11 mouse cellular contexts compared by ENCODE assay signal in the genomic region with DNA sequence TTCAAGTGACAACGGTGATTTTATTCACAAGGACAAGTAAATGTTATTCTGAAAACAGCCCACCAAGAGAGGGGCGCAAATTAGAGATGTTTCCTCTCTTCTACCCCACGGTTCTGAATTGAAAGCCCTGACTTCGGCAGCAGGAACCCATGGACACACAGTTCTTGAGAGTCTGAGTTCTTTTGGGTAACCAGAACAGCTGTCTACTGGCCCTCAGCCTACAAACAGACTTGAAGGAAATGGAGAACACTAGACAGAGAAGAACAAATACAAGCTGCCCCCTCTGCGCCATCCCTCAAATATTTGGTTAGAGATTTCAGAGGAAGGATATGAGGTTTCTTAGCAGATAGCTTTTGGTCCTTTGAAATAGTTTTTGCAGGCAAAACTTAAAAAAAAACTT. TPM values are rescaled to one million over a fixed set of nuclear protein-coding genes. Genes with fewer than 3 reads are reported as not detected.
DNase-seq lines count a peak whose midpoint lies in the region; ATAC-seq and TF ChIP-seq lines count a peak whose summit lies in the region.
"Had no signal": no experiment of that assay in that cellular context is flagged by ENCODE, and none has a peak within 500 bp of the region (broad histone marks: within the 10 kb centered on the region; RNA-seq: fewer than 3 reads in every experiment).

No protein-coding gene starts in this region.

- no peaks in the 10 kb centered on the region for H3K9me3 ChIP-seq in kidney, postnatal 0 days (replicated peaks; ENCODE audit: low read length)
- H3K9me3 ChIP-seq: limb, embryonic 12.5 days had no signal

- H3K27me3 ChIP-seq in kidney, postnatal 0 days (ENCODE audit: insufficient read depth, low read length): no peaks in the 10 kb centered on the region
- no peaks in the 10 kb centered on the region for H3K27me3 ChIP-seq in myocyte (ENCODE audit: control insufficient read depth, insufficient read depth, insufficient read length)
- H3K27me3 ChIP-seq: limb, embryonic 12.5 days had no signal

- no peak overlapping the region for H3ac ChIP-seq in myocyte (ENCODE audit: control insufficient read depth, insufficient read length)

- DNase-seq in kidney, postnatal 0 days (ENCODE audit: low spot score): no peak
- DNase-seq in kidney, adult 8-10 months: no peak
- DNase-seq in testis, postnatal 14 days (ENCODE audit: low spot score): no peak
- DNase-seq in gastrocnemius, postnatal 25 days: no peak
- DNase-seq: adrenal gland, postnatal 10 days had no signal

- no peak overlapping the region for H3K4me3 ChIP-seq in kidney, postnatal 0 days (replicated peaks; ENCODE audit: low read depth, low read length)
- H3K4me3 ChIP-seq in myocyte: no peak overlapping the region
- H3K4me3 ChIP-seq: heart, adult 2 months; limb, embryonic 12.5 days had no signal

- H3K9ac ChIP-seq in kidney, postnatal 0 days (ENCODE audit: low read depth, low read length): no peak overlapping the region
- H3K9ac ChIP-seq: limb, embryonic 12.5 days had no signal

- no peak for TF ChIP-seq POLR2A in myocyte (IDR thresholded peaks at IDR 0.05; ENCODE audit: insufficient read length, low read depth)

- no peak overlapping the region for H3K4me2 ChIP-seq in kidney, postnatal 0 days (ENCODE audit: low read length)
- peak overlapping the region; percentile 44 for H3K4me2 ChIP-seq in myocyte (ENCODE audit: low read depth)
- H3K4me2 ChIP-seq: limb, embryonic 12.5 days had no signal

- no peak for ATAC-seq in kidney, postnatal 0 days (replicated peaks; ENCODE audit: low FRiP score, low read depth)
- peak; percentile 24 for ATAC-seq in common myeloid progenitor, adult 5-6 weeks (replicated peaks; ENCODE audit: low read depth, poor library complexity, severe bottlenecking)
- ATAC-seq in inflammation-experienced regulatory T-cells, adult 6 months: peak; percentile 21
- ATAC-seq: intestine, embryonic 16.5 days had no signal

- WGBS in kidney, postnatal 0 days: 74% methylated on average over 5 of the region's 5 CpGs

- no peaks in the 10 kb centered on the region for H3K36me3 ChIP-seq in kidney, postnatal 0 days (ENCODE audit: insufficient read depth, low read length)
- no peaks in the 10 kb centered on the region for H3K36me3 ChIP-seq in myocyte (ENCODE audit: control insufficient read depth, insufficient read depth)
- H3K36me3 ChIP-seq: limb, embryonic 12.5 days had no signal

- H3K4me1 ChIP-seq in kidney, postnatal 0 days (replicated peaks; ENCODE audit: insufficient read depth, low read length): peaks cover 41% of the 10 kb centered on the region

- no peak for TF ChIP-seq CTCF in kidney, postnatal 0 days (IDR thresholded peaks at IDR 0.05; ENCODE audit: low read depth)

- 0 out of 2 replicates have a peak overlapping the region, but pooled peaks have one; percentile 81 for H3K27ac ChIP-seq in kidney, postnatal 0 days
- H3K27ac ChIP-seq: heart, adult 2 months; limb, embryonic 12.5 days had no signal

- no peaks in the 10 kb centered on the region for H3K79me2 ChIP-seq in myocyte (ENCODE audit: control insufficient read depth, insufficient read depth)

TF ChIP-seq in myocyte, 11 proteins besides CTCF, POLR2A, EP300 and RAD21:
- TF ChIP-seq POLR2AphosphoS2 (IDR thresholded peaks at IDR 0.05; ENCODE audit: insufficient read length, low read depth): no peak
- no peak for TF ChIP-seq MYOG (IDR thresholded peaks at IDR 0.05; ENCODE audit: control insufficient read depth in 1 of 3, insufficient read depth in 1 of 3, insufficient read length in 2 of 3, low read depth in 2 of 3)
- TF ChIP-seq REST (IDR thresholded peaks at IDR 0.05; ENCODE audit: insufficient read depth, insufficient read length): no peak
- TF ChIP-seq CEBPB (IDR thresholded peaks at IDR 0.05; ENCODE audit: insufficient read depth, poor library complexity, severe bottlenecking): no peak
- no peak for TF ChIP-seq MAX (IDR thresholded peaks at IDR 0.05; ENCODE audit: low read depth)
- TF ChIP-seq SRF (IDR thresholded peaks at IDR 0.05; ENCODE audit: control insufficient read depth, insufficient read length, low read depth): no peak

RNA-seq across cellular contexts. Expression of a gene that starts 52.7 kb away (rescaled TPM):
- 18.1 and 21.8 TPM in 2 replicates for polyA plus RNA-seq in kidney, postnatal 0 days (2015; fragmentation: Nextera tagmentation; extraction: Ambion mirVana)
- total RNA-seq in common myeloid progenitor, adult 5-6 weeks (2017): 1.8 and 4.6 TPM in 2 replicates
- 1 to 10 TPM; 6.4 to 9.2 (median 6.4) TPM for polyA plus RNA-seq in inflammation-experienced regulatory T-cells, adult 6 months (2017; shearing (Covaris generic))
- 4.2 TPM for polyA plus RNA-seq in myocyte (2012; fragmentation: generic; extraction: Trizol)
- 1 to 10 TPM; 1.9 to 2.2 TPM for total RNA-seq in gastrocnemius, postnatal 25 days (2021)
